Mouse (Mus musculus) megakaryocyte, embryonic 14.5 days (primary cell): ENCODE results near the gene Cers5. TPM values are rescaled to one million over a fixed set of nuclear protein-coding genes. Genes with fewer than 3 reads are reported as not detected.

ENCODE experiments used
- H3K27me3 ChIP-seq: replicated peaks from 2 replicates; pipeline ENCODE3; 2012; ENCODE audit warnings: inconsistent platforms
- H3K36me3 ChIP-seq: replicated peaks from 2 replicates; pipeline ENCODE3; 2012; ENCODE audit warnings: low read length, inconsistent platforms, mixed read lengths
- H3K4me1 ChIP-seq: 2 replicates; pipeline ENCODE4 v1.6.1; 2012; ENCODE audit warnings: inconsistent platforms
- H3K4me3 ChIP-seq: replicated peaks from 2 replicates; pipeline ENCODE3; 2012; ENCODE audit warnings: moderate library complexity, mild to moderate bottlenecking, inconsistent platforms
- H3K9me3 ChIP-seq: 2 replicates; pipeline ENCODE4 v1.6.1; 2012; ENCODE audit warnings: inconsistent platforms
- FLI1 ChIP-seq: IDR thresholded peaks from 2 replicates; pipeline ENCODE4 v1.6.1; 2012; ENCODE audit warnings: low read length, inconsistent platforms, mixed read lengths
- GATA1 ChIP-seq: IDR thresholded peaks from 3 replicates; pipeline ENCODE4 v1.6.1; 2012; ENCODE audit warnings: mixed read lengths, low read length, inconsistent platforms, borderline replicate concordance
- polyA plus RNA-seq: library from polyadenylated mRNA; stranded (reverse); fragments of >175 nt; gene quantifications from 2 replicates; pipeline ENCODE4 v1.2.3, GENCODE M21; 2012; ENCODE audit warnings: low replicate concordance; ENCODE audit not compliant: insufficient read depth

Cers5 gene
- polyA plus RNA-seq, 1 experiment = 13.6 TPM

GRCm38 (mm10) chr15:99768761-99769160 lies 3.9 kb downstream of the Cers5 start:
- Histone ChIP-seq H3K27me3 (no peaks in the 10 kb centered on the region), H3K9me3 (peaks cover 24% of the 10 kb centered on the region), H3K4me1 (peaks cover 47% of the 10 kb centered on the region), H3K36me3 (peaks cover 31% of the 10 kb centered on the region), H3K4me3 (no peak overlapping the region)
- no peak for TF ChIP-seq FLI1
- no peak for TF ChIP-seq GATA1

GRCm38 (mm10) chr15:99767467-99767866 lies 5.2 kb downstream of the Cers5 start:
- no peak for TF ChIP-seq GATA1
- TF ChIP-seq FLI1 = no peak
- Histone ChIP-seq H3K36me3 (peaks cover 43% of the 10 kb centered on the region), H3K27me3 (no peaks in the 10 kb centered on the region), H3K9me3 (peaks cover 35% of the 10 kb centered on the region), H3K4me1 (peaks cover 41% of the 10 kb centered on the region), H3K4me3 (no peak overlapping the region)

GRCm38 (mm10) chr15:99754204-99754603 lies 18.5 kb downstream of the Cers5 start:
- H3K9me3 ChIP-seq = peaks cover 4% of the 10 kb centered on the region
- H3K27me3 ChIP-seq = no peaks in the 10 kb centered on the region
- H3K4me3 ChIP-seq = no peak overlapping the region
- H3K4me1 ChIP-seq = peaks cover 7% of the 10 kb centered on the region
- TF ChIP-seq FLI1 (no peak), GATA1 (no peak)
- peaks cover 37% of the 10 kb centered on the region for H3K36me3 ChIP-seq

GRCm38 (mm10) chr15:99740229-99740628 lies 32.5 kb downstream of the Cers5 start:
- Histone ChIP-seq H3K4me1 (no peaks in the 10 kb centered on the region), H3K4me3 (no peak overlapping the region), H3K36me3 (peaks cover 96% of the 10 kb centered on the region), H3K9me3 (no peaks in the 10 kb centered on the region), H3K27me3 (no peaks in the 10 kb centered on the region)
- TF ChIP-seq FLI1 (no peak), GATA1 (no peak)

GRCm38 (mm10) chr15:99736675-99737074 lies 36.0 kb downstream of the Cers5 start:
- Histone ChIP-seq H3K4me1 (no peaks in the 10 kb centered on the region), H3K27me3 (no peaks in the 10 kb centered on the region), H3K36me3 (peaks cover 94% of the 10 kb centered on the region), H3K4me3 (no peak overlapping the region), H3K9me3 (no peaks in the 10 kb centered on the region)
- TF ChIP-seq FLI1 = no peak
- no peak for TF ChIP-seq GATA1

GRCm38 (mm10) chr15:99735631-99736030 lies 37.1 kb downstream of the Cers5 start:
- no peak for TF ChIP-seq GATA1
- no peak for TF ChIP-seq FLI1
- H3K36me3 ChIP-seq = peaks cover 89% of the 10 kb centered on the region
- H3K9me3 ChIP-seq = no peaks in the 10 kb centered on the region
- no peak overlapping the region for H3K4me3 ChIP-seq
- no peaks in the 10 kb centered on the region for H3K27me3 ChIP-seq
- no peaks in the 10 kb centered on the region; the same call in 1 of the 2 replicates for H3K4me1 ChIP-seq

- no peaks in the 10 kb centered on the region; the same call in 1 of the 2 replicates for H3K4me1 ChIP-seq
- H3K36me3 ChIP-seq = peaks cover 85% of the 10 kb centered on the region
Measured at GRCm38 (mm10) chr15:99733186-99733585, 39.5 kb downstream of the Cers5 start.

GRCm38 (mm10) chr15:99731678-99732077 lies 41.0 kb downstream of the Cers5 start:
- H3K27me3 ChIP-seq = no peaks in the 10 kb centered on the region
- peaks cover 79% of the 10 kb centered on the region for H3K36me3 ChIP-seq
- H3K4me1 ChIP-seq = peaks cover 6% of the 10 kb centered on the region
- H3K4me3 ChIP-seq = no peak overlapping the region
- TF ChIP-seq GATA1 = no peak
- TF ChIP-seq FLI1 = no peak
- no peaks in the 10 kb centered on the region for H3K9me3 ChIP-seq

More at GRCm38 (mm10) chr15:99733186-99733585, 39.5 kb downstream of the Cers5 start:
- no peak overlapping the region for H3K4me3 ChIP-seq
- no peaks in the 10 kb centered on the region for H3K9me3 ChIP-seq
- H3K27me3 ChIP-seq = no peaks in the 10 kb centered on the region
- TF ChIP-seq FLI1 (no peak), GATA1 (no peak)

- H3K9me3 ChIP-seq = no peaks in the 10 kb centered on the region
- no peaks in the 10 kb centered on the region for H3K27me3 ChIP-seq
- H3K36me3 ChIP-seq = peaks cover 73% of the 10 kb centered on the region
- H3K4me3 ChIP-seq = no peak overlapping the region
- TF ChIP-seq FLI1 = no peak
- no peak for TF ChIP-seq GATA1
- peaks cover 9% of the 10 kb centered on the region for H3K4me1 ChIP-seq
Measured at GRCm38 (mm10) chr15:99731167-99731566, 41.5 kb downstream of the Cers5 start.

GRCm38 (mm10) chr15:99729056-99729783 lies 43.5 kb downstream of the Cers5 start:
- H3K36me3 ChIP-seq = peaks cover 54% of the 10 kb centered on the region
- no peaks in the 10 kb centered on the region for H3K27me3 ChIP-seq
- H3K9me3 ChIP-seq = no peaks in the 10 kb centered on the region
- no peak overlapping the region for H3K4me3 ChIP-seq
- TF ChIP-seq GATA1 (no peak), FLI1 (no peak)
- peaks cover 22% of the 10 kb centered on the region for H3K4me1 ChIP-seq

GRCm38 (mm10) chr15:99728211-99728610 lies 44.5 kb downstream of the Cers5 start:
- Histone ChIP-seq H3K4me1 (peaks cover 32% of the 10 kb centered on the region), H3K4me3 (no peak overlapping the region), H3K27me3 (no peaks in the 10 kb centered on the region), H3K9me3 (no peaks in the 10 kb centered on the region), H3K36me3 (peaks cover 48% of the 10 kb centered on the region)
- TF ChIP-seq FLI1 (no peak), GATA1 (no peak)
